Mouse (Mus musculus): Measurements from ENCODE around the gene Cyp2d9. TPM values are rescaled to one million over a fixed set of nuclear protein-coding genes. Genes with fewer than 3 reads are reported as not detected.

Gene Cyp2d9
- polyA plus RNA-seq, 2 experiments = 0.26 TPM; not detected in 1

GRCm38 (mm10) chr15:82402106-82402505 lies 31.1 kb upstream of the Cyp2d9 start:
- Histone ChIP-seq H3K4me2 (replicated peaks; ENCODE audit: low read depth, low read length, severe bottlenecking) (no peak overlapping the region), H3K4me1 (ENCODE audit: control insufficient read depth, insufficient read depth, low read length) (no peaks in the 10 kb centered on the region), H3K27me3 (ENCODE audit: control insufficient read depth, insufficient read depth, low read length) (no peaks in the 10 kb centered on the region), H3K4me3 (replicated peaks; ENCODE audit: low read length) (no peak overlapping the region), H3K9me3 (ENCODE audit: control insufficient read depth, low read length) (no peaks in the 10 kb centered on the region), H3K27ac (replicated peaks; ENCODE audit: low read depth, low read length) (no peak overlapping the region), H3K9ac (ENCODE audit: low read depth, low read length, severe bottlenecking) (no peak overlapping the region), H3K36me3 (ENCODE audit: control insufficient read depth, insufficient read depth, low read length) (no peaks in the 10 kb centered on the region)
- DNase-seq (ENCODE audit: low spot score) (no peak), ATAC-seq (ENCODE audit: low FRiP score, low read depth) (no peak)
- TF ChIP-seq POLR2A (IDR thresholded peaks at IDR 0.05; ENCODE audit: borderline replicate concordance, extremely low read depth, insufficient read depth, insufficient read length) = no peak

GRCm38 (mm10) chr15:82402741-82403140 lies 30.5 kb upstream of the Cyp2d9 start:
- Histone ChIP-seq H3K4me3 (replicated peaks; ENCODE audit: low read length) (no peak overlapping the region), H3K4me1 (ENCODE audit: control insufficient read depth, insufficient read depth, low read length) (no peaks in the 10 kb centered on the region), H3K9me3 (ENCODE audit: control insufficient read depth, low read length) (no peaks in the 10 kb centered on the region), H3K27ac (replicated peaks; ENCODE audit: low read depth, low read length) (no peak overlapping the region), H3K4me2 (replicated peaks; ENCODE audit: low read depth, low read length, severe bottlenecking) (no peak overlapping the region), H3K27me3 (ENCODE audit: control insufficient read depth, insufficient read depth, low read length) (no peaks in the 10 kb centered on the region), H3K36me3 (ENCODE audit: control insufficient read depth, insufficient read depth, low read length) (no peaks in the 10 kb centered on the region), H3K9ac (ENCODE audit: low read depth, low read length, severe bottlenecking) (no peak overlapping the region)
- TF ChIP-seq POLR2A (IDR thresholded peaks at IDR 0.05; ENCODE audit: borderline replicate concordance, extremely low read depth, insufficient read depth, insufficient read length) = no peak
- DNase-seq (ENCODE audit: low spot score) = no peak
- 88% methylated on average over 6 of the region's 6 CpGs for WGBS
- no peak for ATAC-seq (ENCODE audit: low FRiP score, low read depth)

DNA sequence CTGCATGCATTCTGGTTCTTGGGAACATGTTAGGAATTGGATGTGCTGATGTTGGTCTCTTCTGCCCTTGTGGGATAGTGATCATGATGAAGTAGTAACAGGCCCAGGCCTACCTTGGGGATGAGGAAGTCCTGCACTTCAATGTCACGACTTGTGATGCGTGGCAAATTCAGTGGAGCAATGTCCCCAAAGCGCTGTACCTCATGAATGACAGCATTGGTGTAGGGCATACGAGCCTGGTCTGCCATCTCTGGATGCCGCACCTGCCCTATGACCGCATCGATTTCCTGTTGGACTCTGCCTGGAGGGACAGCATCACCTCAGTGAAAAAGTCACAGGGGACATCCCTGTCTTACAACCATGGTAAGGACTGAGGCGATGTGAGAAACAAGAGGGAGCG lies 29.6 kb upstream of the Cyp2d9 start:
- H3K27me3 ChIP-seq (ENCODE audit: control insufficient read depth, insufficient read depth, low read length) = no peaks in the 10 kb centered on the region
- no peaks in the 10 kb centered on the region for H3K9me3 ChIP-seq (ENCODE audit: control insufficient read depth, low read length)
- H3K36me3 ChIP-seq (ENCODE audit: control insufficient read depth, insufficient read depth, low read length) = no peaks in the 10 kb centered on the region
- H3K4me3 ChIP-seq (replicated peaks; ENCODE audit: low read length) = no peak overlapping the region
- no peak overlapping the region for H3K9ac ChIP-seq (ENCODE audit: low read depth, low read length, severe bottlenecking)
- no peak overlapping the region for H3K4me2 ChIP-seq (replicated peaks; ENCODE audit: low read depth, low read length, severe bottlenecking)
- no peak for TF ChIP-seq POLR2A (IDR thresholded peaks at IDR 0.05; ENCODE audit: borderline replicate concordance, extremely low read depth, insufficient read depth, insufficient read length)
- DNase-seq (ENCODE audit: low spot score) (no peak), ATAC-seq (ENCODE audit: low FRiP score, low read depth) (no peak)
- H3K4me1 ChIP-seq (ENCODE audit: control insufficient read depth, insufficient read depth, low read length) = no peaks in the 10 kb centered on the region
- no peak overlapping the region for H3K27ac ChIP-seq (replicated peaks; ENCODE audit: low read depth, low read length)
- WGBS = 92% methylated on average over 9 of the region's 9 CpGs

GRCm38 (mm10) chr15:82404163-82404562 lies 29.1 kb upstream of the Cyp2d9 start:
- H3K36me3 ChIP-seq (ENCODE audit: control insufficient read depth, insufficient read depth, low read length) = no peaks in the 10 kb centered on the region
- no peak overlapping the region for H3K4me3 ChIP-seq (replicated peaks; ENCODE audit: low read length)
- WGBS = 81% methylated on average over 3 of the region's 3 CpGs
- H3K27ac ChIP-seq (replicated peaks; ENCODE audit: low read depth, low read length) = no peak overlapping the region
- H3K9me3 ChIP-seq (ENCODE audit: control insufficient read depth, low read length) = no peaks in the 10 kb centered on the region
- TF ChIP-seq POLR2A (IDR thresholded peaks at IDR 0.05; ENCODE audit: borderline replicate concordance, extremely low read depth, insufficient read depth, insufficient read length) = no peak
- DNase-seq (ENCODE audit: low spot score) (no peak), ATAC-seq (ENCODE audit: low FRiP score, low read depth) (no peak)
- H3K4me1 ChIP-seq (ENCODE audit: control insufficient read depth, insufficient read depth, low read length) = no peaks in the 10 kb centered on the region
- no peaks in the 10 kb centered on the region for H3K27me3 ChIP-seq (ENCODE audit: control insufficient read depth, insufficient read depth, low read length)
- H3K4me2 ChIP-seq (replicated peaks; ENCODE audit: low read depth, low read length, severe bottlenecking) = no peak overlapping the region
- H3K9ac ChIP-seq (ENCODE audit: low read depth, low read length, severe bottlenecking) = no peak overlapping the region

DNA sequence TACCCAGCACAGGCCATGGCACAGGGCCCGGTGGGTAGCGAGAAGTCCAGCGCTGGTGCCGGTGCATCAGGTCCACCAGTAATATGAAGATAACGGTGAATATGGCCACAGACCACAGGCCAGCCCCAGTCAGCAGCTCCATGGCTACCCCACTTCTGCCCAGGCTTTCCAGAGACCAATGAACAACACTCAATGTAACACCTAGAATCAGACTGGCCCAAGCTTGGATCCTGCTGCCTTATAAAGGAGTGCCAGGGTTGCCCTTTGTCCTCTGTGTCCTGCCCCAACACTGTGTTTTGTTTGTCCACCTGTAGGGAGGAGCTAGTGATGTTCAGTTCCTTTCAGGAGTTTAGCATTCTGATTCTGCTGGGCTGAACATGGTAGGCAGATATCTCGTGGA lies 26.3 kb upstream of the Cyp2d9 start, which contains the start of gene Cyp2d10:
Gene Cyp2d10 (minus strand): TSS at position 215 of the 400 bp plus-strand sequence.
- DNase-seq (ENCODE audit: low spot score) (no peak), ATAC-seq (ENCODE audit: low FRiP score, low read depth) (no peak)
- 87% methylated on average over 6 of the region's 6 CpGs for WGBS
- H3K9me3 ChIP-seq (ENCODE audit: control insufficient read depth, low read length) = no peaks in the 10 kb centered on the region
- no peaks in the 10 kb centered on the region for H3K4me1 ChIP-seq (ENCODE audit: control insufficient read depth, insufficient read depth, low read length)
- no peak for TF ChIP-seq POLR2A (IDR thresholded peaks at IDR 0.05; ENCODE audit: borderline replicate concordance, extremely low read depth, insufficient read depth, insufficient read length)
- H3K27ac ChIP-seq (replicated peaks; ENCODE audit: low read depth, low read length) = no peak within 1 kb of the TSS
- H3K9ac ChIP-seq (ENCODE audit: low read depth, low read length, severe bottlenecking) = no peak within 1 kb of the TSS
- H3K4me3 ChIP-seq (replicated peaks; ENCODE audit: low read length) = no peak within 1 kb of the TSS
- H3K4me2 ChIP-seq (replicated peaks; ENCODE audit: low read depth, low read length, severe bottlenecking) = no peak within 1 kb of the TSS
- no peaks in the 10 kb centered on the region for H3K27me3 ChIP-seq (ENCODE audit: control insufficient read depth, insufficient read depth, low read length)
- no peaks in the 10 kb centered on the region for H3K36me3 ChIP-seq (ENCODE audit: control insufficient read depth, insufficient read depth, low read length)

GRCm38 (mm10) chr15:82407536-82407935 lies 25.7 kb upstream of the Cyp2d9 start:
- no peak overlapping the region for H3K9ac ChIP-seq (ENCODE audit: low read depth, low read length, severe bottlenecking)
- no peaks in the 10 kb centered on the region for H3K4me1 ChIP-seq (ENCODE audit: control insufficient read depth, insufficient read depth, low read length)
- H3K27me3 ChIP-seq (ENCODE audit: control insufficient read depth, insufficient read depth, low read length) = no peaks in the 10 kb centered on the region
- DNase-seq (ENCODE audit: low spot score) (no peak), ATAC-seq (ENCODE audit: low FRiP score, low read depth) (no peak)
- H3K4me2 ChIP-seq (replicated peaks; ENCODE audit: low read depth, low read length, severe bottlenecking) = no peak overlapping the region
- no peaks in the 10 kb centered on the region for H3K9me3 ChIP-seq (ENCODE audit: control insufficient read depth, low read length)
- TF ChIP-seq POLR2A (IDR thresholded peaks at IDR 0.05; ENCODE audit: borderline replicate concordance, extremely low read depth, insufficient read depth, insufficient read length) = no peak
- H3K27ac ChIP-seq (replicated peaks; ENCODE audit: low read depth, low read length) = no peak overlapping the region
- H3K4me3 ChIP-seq (replicated peaks; ENCODE audit: low read length) = no peak overlapping the region
- no peaks in the 10 kb centered on the region for H3K36me3 ChIP-seq (ENCODE audit: control insufficient read depth, insufficient read depth, low read length)
- 79% methylated on average over 4 of the region's 4 CpGs for WGBS

Data from limb, embryonic 14.5 days (tissue).